Mouse (Mus musculus) embryo, embryonic 11.5 days (tissue): ENCODE measurements at regions not wholly inside any gene's neighbourhood (a gene's known extent, or its start where the extent isn't known, plus 50 kb on each side); places are given as distances from the start of the nearest gene placed in this dataset.

ENCODE experiments used
- DNase-seq: peaks from one replicate; pipeline ENCODE4 v3.0.0-alpha.2; 2012; ENCODE audit warnings: low read depth, low spot score

- no peak for DNase-seq
Observed at GRCm38 (mm10) chr8:11909146-11909545, 68.9 kb downstream of the Tex29 start.

- DNase-seq, result no peak
Observed at GRCm38 (mm10) chr8:11911639-11912450, 71.6 kb downstream of the Tex29 start.

DNA sequence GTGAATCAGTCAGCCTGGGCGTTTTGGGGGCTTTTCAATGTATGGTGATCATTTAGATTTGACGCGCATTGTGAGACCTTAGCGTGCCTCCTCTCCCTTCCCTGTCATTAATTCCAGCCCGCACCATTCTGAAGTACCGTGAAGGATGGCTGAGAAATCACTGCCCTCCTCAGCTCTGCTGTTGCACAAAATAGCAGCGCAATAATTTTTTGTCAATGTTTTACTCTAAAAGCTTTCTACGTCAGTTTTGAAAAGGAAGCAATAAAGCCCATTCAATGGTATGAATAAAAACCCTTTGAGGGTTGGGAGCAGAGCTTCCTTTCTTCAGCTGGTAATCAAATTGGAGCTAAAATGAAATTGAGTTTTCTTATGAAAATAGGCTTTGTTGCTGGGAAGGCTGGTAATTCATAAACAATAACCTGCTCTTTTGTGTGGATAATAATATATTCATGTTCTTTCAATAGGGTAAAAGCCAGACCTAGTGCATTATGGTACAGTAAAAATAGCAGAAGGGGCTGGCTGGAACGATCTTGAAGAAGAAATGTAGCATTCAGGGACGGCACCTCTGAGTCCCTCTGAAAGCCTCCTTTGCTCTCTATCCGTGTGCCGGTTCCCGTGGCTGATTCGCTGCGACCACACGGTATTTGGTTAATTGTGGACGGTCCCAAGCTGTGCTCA is 72.3 kb downstream of the Tex29 start:
- DNase-seq, result no peak

GRCm38 (mm10) chr8:11913129-11913900 is 73.0 kb downstream of the Tex29 start:
- DNase-seq, result no peak

GRCm38 (mm10) chr8:11914131-11914530 is 73.9 kb downstream of the Tex29 start:
- no peak for DNase-seq

DNA sequence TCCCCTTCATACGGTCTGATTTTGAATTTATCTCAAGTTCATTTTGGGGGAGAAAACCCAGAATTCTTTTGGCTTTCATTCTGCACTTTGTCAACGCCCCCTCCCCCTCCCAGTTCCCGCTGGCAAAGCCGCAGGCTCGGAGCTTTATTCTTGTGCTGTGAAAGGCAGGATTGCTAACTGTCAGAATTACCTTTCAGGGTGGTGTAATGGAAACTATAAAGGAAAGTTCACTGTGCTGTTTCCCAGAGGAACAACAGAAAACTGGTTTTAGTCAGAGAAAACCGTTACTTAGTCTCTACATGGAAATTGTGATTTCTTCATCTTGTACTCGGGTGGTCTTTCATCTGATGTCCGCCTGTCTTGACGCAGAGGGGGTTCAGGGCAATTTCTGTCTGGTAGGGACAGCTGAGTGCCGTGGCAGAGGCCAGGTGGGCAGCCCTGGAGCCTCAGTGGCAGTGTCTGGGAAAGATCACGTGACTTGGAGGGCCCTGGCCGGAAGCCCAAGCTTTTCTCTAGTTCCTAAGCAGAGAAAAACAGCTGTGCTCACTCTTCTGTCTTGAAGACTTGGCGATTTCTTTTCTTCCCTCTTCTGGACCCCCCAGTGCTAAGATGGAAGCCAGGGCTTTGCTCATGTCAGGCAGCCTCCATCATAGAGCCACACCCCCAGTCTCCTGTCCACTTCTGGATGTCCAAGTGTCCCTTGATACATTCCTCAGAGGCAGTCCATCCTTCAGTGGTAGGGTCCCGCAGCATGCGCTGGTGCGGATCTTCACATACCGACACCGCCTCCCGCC is 74.6 kb downstream of the Tex29 start:
- DNase-seq, result no peak

DNA sequence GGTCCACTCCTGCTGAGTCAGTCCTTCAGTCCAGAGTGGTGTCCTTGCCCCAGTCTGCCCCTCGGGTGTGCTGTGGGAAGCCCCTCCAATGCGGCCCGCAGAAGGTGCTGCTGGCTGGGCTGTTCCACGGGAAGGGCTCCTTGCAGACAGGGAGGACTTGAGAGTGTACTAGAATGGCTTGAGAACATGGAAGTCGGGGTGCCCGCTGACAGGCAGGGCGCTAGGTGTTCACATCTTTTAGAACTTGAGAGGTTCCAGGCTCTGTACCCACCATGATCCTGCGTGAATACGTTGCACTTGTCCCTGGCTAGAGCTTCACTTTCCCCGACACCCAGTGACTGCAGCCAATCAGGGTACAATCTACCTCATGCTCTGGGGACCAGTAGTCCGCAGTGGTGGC is 75.4 kb downstream of the Tex29 start:
- no peak for DNase-seq

- no peak for DNase-seq
Observed at GRCm38 (mm10) chr8:11919876-11920275, 79.6 kb downstream of the Tex29 start.

GRCm38 (mm10) chr8:11923115-11923514 is 82.8 kb downstream of the Tex29 start:
- DNase-seq, result no peak

DNA sequence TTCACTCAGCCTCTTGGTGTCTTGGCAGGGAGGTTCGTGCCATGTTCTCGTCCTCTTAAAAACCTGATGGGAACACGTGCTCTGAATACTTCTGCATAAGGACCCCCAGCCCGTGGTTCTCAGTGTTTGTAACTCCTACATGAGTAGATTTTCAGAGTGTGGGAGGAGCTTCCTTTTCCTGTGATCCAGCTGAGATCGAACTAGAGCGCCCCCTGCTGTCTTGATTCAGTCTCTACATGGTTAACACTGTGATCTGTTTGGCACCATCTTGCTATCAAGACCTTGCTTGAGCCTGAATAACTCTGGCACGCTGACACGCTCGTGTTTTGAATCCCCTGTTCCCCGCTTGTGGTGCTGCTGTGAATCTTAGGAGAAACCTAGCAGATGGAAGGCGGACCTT is 83.9 kb downstream of the Tex29 start:
- DNase-seq, result peak; percentile 22

DNA sequence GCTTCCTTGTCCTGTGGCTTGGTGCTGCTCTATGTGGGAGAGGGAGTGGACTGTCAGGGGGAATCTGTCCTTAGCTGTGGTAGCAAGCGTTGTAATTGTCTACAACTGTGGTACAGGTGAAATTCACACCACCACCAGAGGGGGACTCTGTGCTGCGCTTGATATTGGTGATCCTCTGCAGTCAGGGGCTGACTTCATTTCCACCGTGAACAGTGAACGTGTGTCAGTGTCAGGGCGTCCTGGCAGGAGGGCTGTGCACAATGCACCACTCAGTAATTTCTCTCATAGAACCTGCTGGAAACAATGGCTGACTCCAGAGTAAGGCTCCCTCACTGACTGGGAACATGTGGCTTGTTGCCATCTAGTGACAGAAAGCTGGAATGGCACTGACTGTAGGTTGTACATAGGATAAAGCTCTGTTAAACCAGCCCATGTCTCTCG is 102.6 kb downstream of the Tex29 start:
- DNase-seq, result peak; percentile 34

DNA sequence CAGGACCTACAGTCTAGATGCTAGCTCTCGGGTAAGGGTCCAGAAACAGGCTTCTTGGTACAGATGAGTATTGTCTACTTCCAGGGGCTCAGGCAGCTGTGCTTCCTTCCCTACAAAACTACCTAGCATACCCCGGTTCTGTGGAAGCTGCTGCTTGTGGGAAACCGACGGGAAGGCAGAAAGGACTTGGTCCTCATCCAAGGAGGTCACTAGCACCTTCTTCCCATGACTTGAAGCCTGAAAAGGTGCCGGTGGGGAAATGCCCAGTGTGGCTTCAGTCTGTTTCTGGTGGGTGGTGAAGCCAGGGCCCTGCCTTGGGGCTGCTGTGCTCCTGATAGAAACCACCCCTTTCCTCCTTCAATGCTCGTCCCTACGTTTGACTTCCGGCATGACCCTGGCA is 107.5 kb downstream of the Tex29 start:
- DNase-seq, result no peak

- DNase-seq, result no peak
Observed at GRCm38 (mm10) chr8:11956268-11956667, 116.0 kb downstream of the Tex29 start.

DNA sequence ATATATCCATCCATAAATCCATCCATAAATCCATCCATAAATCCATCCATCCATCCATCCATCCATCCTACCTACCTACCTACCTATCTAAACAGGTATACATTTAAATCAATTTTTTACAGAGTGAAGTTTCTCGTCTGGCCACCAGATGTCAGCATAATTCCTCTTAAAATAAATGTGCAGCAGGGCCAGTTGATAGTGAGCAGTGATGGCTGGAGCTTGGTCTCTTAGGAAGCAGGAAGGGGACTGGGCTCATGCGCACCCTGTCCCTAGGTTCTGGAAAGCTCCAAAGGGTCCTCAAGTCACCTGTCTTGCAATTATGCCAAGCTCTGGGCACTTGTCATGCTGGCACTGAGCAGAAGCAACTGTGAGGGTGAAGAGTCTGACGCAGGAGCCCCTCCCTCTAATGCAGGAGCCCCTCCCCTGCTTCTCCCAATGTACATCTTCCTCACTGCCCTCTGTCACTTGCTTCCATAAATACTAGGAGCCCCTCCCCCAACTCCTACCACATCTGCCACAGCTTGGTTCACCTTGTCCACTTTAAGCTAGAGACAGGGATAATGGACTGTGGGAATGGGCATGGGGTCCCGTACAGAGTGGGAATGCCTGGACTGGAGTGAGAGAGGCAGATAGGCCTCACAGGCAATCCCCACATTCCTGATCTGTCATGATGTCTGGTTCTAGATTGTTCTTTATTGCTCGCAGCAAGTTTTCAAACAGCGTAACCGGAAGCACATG is 116.9 kb downstream of the Tex29 start:
- DNase-seq, result peak; percentile 35

- DNase-seq, result no peak
Observed at GRCm38 (mm10) chr8:11958176-11958575, 117.9 kb downstream of the Tex29 start.

- DNase-seq, result no peak
Observed at GRCm38 (mm10) chr8:11959466-11959865, 119.2 kb downstream of the Tex29 start.

DNA sequence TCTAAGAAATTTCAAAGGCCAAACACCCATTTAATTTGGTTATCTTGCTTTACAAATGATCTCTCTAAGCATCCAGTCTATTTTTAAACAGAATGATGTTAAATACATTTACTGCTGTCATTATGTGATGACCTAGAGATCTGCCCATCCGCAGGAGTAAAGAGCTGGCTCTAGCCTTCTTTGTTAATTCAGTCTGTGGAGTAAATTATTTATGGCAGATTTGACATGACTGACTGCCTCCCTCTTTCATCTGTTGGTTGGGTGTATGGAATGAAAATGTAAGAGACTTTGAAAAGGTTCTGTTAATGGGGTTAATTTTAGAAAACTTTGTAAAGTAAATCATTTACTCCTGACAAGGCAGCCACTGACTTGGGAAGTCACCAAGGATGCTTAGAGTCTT is 123.3 kb downstream of the Tex29 start:
- DNase-seq, result no peak

GRCm38 (mm10) chr8:11967670-11968069 is 127.4 kb downstream of the Tex29 start:
- DNase-seq, result no peak

- DNase-seq, result no peak
Observed at GRCm38 (mm10) chr8:11970515-11970914, 130.2 kb downstream of the Tex29 start.

DNA sequence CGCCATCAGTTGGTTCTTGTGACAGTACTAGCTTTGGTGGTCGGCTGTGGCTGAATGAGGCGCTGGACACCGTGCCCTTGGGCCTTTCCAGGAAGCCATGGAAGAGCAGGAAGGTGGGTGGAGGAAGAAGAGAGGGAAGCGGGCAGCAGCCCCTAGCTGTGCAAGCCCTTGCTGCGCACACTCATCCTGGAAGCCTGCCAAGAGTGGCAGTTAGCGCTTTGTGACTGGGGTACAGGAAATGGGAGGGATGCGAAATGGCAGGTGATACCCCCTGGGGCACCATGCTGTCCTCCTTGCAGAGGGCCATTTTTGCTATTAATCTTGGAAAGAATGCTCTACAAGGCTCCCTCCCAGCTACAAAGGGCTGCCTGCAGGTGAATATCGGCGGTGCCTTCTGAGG is 133.2 kb downstream of the Tex29 start:
- no peak for DNase-seq

DNA sequence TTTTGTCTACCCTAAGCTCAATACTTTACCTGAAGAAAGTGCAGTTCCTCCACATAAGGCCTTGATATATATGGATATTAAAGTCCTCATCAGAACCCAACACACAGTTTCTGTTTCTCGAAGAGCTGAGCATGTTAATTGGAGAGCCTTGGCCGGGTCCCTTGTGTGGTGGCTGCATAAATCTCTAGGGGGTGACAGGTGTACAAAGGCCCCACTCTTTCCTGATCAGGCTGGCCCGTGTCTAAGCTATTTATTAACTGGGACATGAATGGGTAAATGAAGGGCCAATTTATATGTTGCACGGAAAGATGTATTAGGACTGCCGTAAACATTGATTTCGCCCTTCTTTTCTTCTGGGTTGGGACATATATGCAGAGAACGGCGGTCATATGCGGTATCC is 136.8 kb downstream of the Tex29 start:
- DNase-seq, result no peak
